Mouse (Mus musculus): ENCODE results near the gene Fam71f2. TPM values are rescaled to one million over a fixed set of nuclear protein-coding genes. Genes with fewer than 3 reads are reported as not detected.

Gene Fam71f2
- polyA plus RNA-seq, 1 experiment: not detected

DNA sequence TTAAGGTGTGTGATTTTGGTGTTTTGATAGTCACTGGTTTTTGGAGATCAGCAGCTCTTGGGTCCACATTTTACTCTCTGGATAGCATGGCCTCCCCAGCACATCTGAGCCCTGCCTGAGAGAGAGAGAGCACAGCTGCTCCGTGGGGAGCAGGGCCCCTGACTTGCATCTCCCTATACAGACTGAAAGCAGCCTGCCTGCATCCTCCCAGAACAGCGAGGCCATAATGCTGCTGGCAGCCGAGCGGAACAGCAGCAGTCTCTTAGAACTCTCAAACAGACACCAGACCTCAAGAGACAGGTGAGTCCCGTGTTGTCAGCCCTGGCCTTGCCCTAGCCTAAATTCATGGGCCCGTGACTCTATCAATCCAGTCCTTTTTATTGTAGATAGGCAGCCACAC, 8.1 kb downstream of the Fam71f2 start:
- no peaks in the 10 kb centered on the region for H3K4me1 ChIP-seq (ENCODE audit: control insufficient read depth, insufficient read depth, low read length)
- H3K27ac ChIP-seq (ENCODE audit: control insufficient read depth, insufficient read depth, low read depth, low read length, poor library complexity): no peak overlapping the region
- no peak overlapping the region for H3K4me3 ChIP-seq (replicated peaks; ENCODE audit: control insufficient read depth, low read depth, low read length)
- 69% methylated on average over 6 of the region's 6 CpGs for WGBS
- TF ChIP-seq CTCF (IDR thresholded peaks at IDR 0.05; ENCODE audit: control insufficient read depth, insufficient read depth, low read length): no peak
- TF ChIP-seq POLR2A (IDR thresholded peaks at IDR 0.05; ENCODE audit: borderline replicate concordance, control insufficient read depth, low read depth, low read length): no peak

DNA sequence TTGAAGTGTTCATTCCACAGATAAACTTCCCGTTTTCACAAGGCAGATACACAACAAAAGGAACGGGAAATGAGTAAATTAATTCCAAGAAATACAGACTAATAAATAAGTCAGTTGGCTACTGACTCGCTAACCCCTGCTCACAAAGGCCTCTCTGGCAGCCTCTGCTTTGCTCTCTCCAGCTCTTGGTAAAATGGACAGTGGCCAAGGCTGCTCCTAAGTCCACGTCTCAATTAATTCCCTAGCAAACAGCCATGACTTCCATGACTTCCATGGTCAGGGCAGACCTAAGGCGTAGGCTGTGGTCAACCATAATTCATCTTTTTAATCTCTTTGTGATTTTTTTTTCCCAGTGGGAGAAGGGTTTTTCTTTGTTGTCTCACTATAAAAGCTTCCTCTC, 8.6 kb downstream of the Fam71f2 start:
- Histone ChIP-seq H3K4me3 (replicated peaks; ENCODE audit: control insufficient read depth, low read depth, low read length) (no peak overlapping the region), H3K4me1 (ENCODE audit: control insufficient read depth, insufficient read depth, low read length) (no peaks in the 10 kb centered on the region), H3K27ac (ENCODE audit: control insufficient read depth, insufficient read depth, low read depth, low read length, poor library complexity) (no peak overlapping the region)
- TF ChIP-seq CTCF (IDR thresholded peaks at IDR 0.05; ENCODE audit: control insufficient read depth, insufficient read depth, low read length): no peak
- TF ChIP-seq POLR2A (IDR thresholded peaks at IDR 0.05; ENCODE audit: borderline replicate concordance, control insufficient read depth, low read depth, low read length): no peak
- 65% methylated on average over 5 of the region's 5 CpGs for WGBS

DNA sequence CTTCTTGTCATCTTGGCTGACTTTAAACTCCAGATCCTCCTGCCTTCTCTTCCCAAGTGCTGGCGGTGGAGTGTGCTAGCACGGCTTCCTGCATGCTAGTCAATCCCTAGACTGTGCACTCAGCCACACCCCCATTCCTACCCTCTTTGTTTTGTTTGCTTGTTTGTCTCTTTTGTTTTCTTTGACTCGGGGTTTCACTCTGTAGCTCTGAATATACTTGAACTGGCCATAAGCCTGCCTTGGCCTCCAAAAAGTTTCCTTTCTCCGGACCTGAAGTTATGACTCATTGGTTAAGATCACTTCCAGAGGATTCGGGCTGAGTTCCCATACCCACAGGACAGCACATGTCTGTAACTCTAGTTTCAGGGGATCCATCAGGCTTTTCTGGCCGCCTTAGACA, 9.3 kb downstream of the Fam71f2 start:
- 73% methylated on average over 6 of the region's 6 CpGs for WGBS
- Histone ChIP-seq H3K4me1 (ENCODE audit: control insufficient read depth, insufficient read depth, low read length) (no peaks in the 10 kb centered on the region), H3K4me3 (replicated peaks; ENCODE audit: control insufficient read depth, low read depth, low read length) (no peak overlapping the region), H3K27ac (ENCODE audit: control insufficient read depth, insufficient read depth, low read depth, low read length, poor library complexity) (no peak overlapping the region)
- no peak for TF ChIP-seq CTCF (IDR thresholded peaks at IDR 0.05; ENCODE audit: control insufficient read depth, insufficient read depth, low read length)
- no peak for TF ChIP-seq POLR2A (IDR thresholded peaks at IDR 0.05; ENCODE audit: borderline replicate concordance, control insufficient read depth, low read depth, low read length)

DNA sequence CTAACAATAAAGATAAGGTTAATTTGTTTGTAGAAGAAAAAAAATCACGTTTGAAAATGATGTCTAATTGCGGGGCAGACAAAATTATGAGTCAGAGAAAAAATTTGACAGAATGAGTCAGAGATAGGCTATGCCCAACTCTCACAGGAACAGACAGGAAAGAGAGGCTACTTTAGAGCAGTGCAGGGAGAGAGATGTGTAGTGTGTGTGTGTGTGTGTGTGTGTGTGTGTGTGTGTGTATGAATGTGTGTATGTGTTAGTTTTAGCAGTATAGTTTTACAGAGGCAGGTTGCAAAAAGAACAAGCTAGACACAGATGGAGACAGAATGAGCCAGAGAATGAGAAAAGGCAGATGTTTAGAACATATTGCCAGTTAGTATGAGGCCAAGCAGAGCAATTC, 19.7 kb downstream of the Fam71f2 start:
- 62% methylated on average over 2 of the region's 2 CpGs for WGBS

DNA sequence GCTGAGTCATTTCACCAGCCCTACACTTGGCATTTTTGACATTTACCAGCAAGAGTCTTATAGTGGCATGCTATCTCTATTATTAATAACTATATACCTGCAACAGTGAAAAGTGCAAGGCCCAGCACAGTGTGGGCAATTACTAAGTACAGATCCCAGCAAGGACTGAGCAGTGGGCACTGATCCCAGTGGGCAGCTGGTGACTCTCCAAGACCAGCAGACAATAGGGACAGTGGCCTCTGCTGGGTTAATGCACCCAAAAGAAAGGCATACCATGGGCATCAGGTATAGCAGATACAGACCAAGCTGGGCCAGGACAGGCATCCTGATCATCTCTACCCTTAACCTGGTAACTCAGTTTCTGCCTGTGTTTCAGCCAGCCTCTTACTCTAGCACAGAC, 23.9 kb downstream of the Fam71f2 start:
- H3K4me1 ChIP-seq (ENCODE audit: control insufficient read depth, insufficient read depth, low read length): no peaks in the 10 kb centered on the region
- H3K4me3 ChIP-seq (replicated peaks; ENCODE audit: control insufficient read depth, low read depth, low read length): no peak overlapping the region
- TF ChIP-seq POLR2A (IDR thresholded peaks at IDR 0.05; ENCODE audit: borderline replicate concordance, control insufficient read depth, low read depth, low read length): no peak
- TF ChIP-seq CTCF (IDR thresholded peaks at IDR 0.05; ENCODE audit: control insufficient read depth, insufficient read depth, low read length): no peak
- no peak overlapping the region for H3K27ac ChIP-seq (ENCODE audit: control insufficient read depth, insufficient read depth, low read depth, low read length, poor library complexity)

More for the DNA sequence above, 19.7 kb downstream of the Fam71f2 start:
- H3K4me1 ChIP-seq (ENCODE audit: control insufficient read depth, insufficient read depth, low read length): no peaks in the 10 kb centered on the region
- no peak overlapping the region for H3K27ac ChIP-seq (ENCODE audit: control insufficient read depth, insufficient read depth, low read depth, low read length, poor library complexity)
- TF ChIP-seq CTCF (IDR thresholded peaks at IDR 0.05; ENCODE audit: control insufficient read depth, insufficient read depth, low read length): no peak
- no peak for TF ChIP-seq POLR2A (IDR thresholded peaks at IDR 0.05; ENCODE audit: borderline replicate concordance, control insufficient read depth, low read depth, low read length)
- H3K4me3 ChIP-seq (replicated peaks; ENCODE audit: control insufficient read depth, low read depth, low read length): no peak overlapping the region

DNA sequence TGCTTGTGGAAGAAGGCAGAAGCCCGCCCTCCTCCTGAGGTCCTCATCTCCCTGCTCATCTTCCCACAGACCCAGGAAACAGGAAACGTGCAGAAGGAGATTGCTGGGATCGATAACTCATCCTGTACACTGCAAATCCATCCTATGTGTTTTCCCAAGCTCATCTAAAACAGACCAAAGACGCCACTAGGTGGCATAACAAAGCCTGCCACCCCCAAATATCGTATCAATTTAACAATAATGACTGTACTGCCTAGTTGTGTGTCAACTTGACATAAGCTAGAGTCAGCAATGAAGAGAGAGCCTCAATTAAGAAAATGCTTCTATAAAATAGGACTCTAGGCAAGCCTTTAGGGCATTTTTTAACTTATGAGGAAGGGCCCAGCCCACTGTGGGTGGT, 24.3 kb downstream of the Fam71f2 start:
- H3K27ac ChIP-seq (ENCODE audit: control insufficient read depth, insufficient read depth, low read depth, low read length, poor library complexity): no peak overlapping the region
- H3K4me3 ChIP-seq (replicated peaks; ENCODE audit: control insufficient read depth, low read depth, low read length): no peak overlapping the region
- WGBS: 49% methylated on average over 5 of the region's 5 CpGs
- no peaks in the 10 kb centered on the region for H3K4me1 ChIP-seq (ENCODE audit: control insufficient read depth, insufficient read depth, low read length)
- TF ChIP-seq POLR2A (IDR thresholded peaks at IDR 0.05; ENCODE audit: borderline replicate concordance, control insufficient read depth, low read depth, low read length): no peak
- TF ChIP-seq CTCF (IDR thresholded peaks at IDR 0.05; ENCODE audit: control insufficient read depth, insufficient read depth, low read length): no peak

DNA sequence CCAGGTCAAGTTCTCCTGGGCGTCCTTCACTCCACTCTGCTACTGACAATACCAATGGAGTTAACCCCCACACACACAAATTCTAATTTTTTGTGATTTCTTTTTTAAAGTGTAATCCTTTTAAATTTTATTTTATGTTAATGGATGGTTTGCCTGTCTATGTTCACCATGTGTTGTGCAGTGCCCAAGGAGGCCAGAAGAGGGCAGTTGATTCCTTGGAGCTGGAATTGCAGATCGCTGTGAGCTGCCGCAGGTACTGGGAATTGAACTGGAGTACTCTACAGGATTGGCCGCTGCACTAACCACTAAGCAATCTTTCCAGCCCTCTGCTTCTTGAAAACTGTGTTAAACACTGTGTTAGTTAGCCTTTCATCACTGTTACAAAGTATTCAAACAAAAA, 26.1 kb downstream of the Fam71f2 start:
- 88% methylated on average over 4 of the region's 4 CpGs for WGBS
- Histone ChIP-seq H3K27ac (ENCODE audit: control insufficient read depth, insufficient read depth, low read depth, low read length, poor library complexity) (no peak overlapping the region), H3K4me3 (replicated peaks; ENCODE audit: control insufficient read depth, low read depth, low read length) (no peak overlapping the region), H3K4me1 (ENCODE audit: control insufficient read depth, insufficient read depth, low read length) (no peaks in the 10 kb centered on the region)
- TF ChIP-seq POLR2A (IDR thresholded peaks at IDR 0.05; ENCODE audit: borderline replicate concordance, control insufficient read depth, low read depth, low read length) (no peak), CTCF (IDR thresholded peaks at IDR 0.05; ENCODE audit: control insufficient read depth, insufficient read depth, low read length) (no peak)

DNA sequence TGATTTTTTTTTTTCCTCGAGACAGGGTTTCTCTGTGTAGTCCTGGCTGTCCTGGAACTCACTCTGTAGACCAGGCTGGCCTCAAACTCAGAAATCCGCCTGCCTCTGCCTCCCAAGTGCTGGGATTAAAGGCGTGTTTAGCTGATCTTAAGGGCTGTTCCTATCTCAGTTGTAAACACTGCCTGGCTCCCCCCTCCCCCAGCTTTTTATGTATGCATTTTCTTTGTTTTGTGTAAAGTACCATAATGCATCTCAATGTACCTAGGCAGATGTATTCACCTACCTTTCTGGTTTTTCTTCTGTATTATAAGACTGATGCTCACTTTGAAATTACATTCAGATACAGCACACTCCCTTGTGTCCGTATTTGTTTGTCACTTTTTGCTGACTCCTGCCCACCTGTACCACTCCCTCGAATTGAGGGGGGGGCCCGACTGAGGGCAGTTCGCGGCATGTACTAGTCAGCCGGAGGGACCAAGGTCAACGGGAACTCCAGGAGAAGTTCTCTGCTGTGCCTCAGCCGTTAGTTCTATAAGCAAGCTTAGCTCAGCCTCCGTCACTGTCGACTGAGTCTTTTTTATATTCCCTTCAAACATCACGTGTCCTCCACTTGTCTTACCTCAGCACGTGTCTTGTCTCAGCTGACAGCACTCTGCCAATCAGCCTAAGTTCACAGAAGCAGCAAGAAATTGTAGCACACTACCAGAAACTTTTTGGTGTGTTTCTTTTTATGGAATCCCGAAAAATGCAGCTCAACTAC, 29.6 kb downstream of the Fam71f2 start:
- H3K4me1 ChIP-seq (ENCODE audit: control insufficient read depth, insufficient read depth, low read length): no peaks in the 10 kb centered on the region
- 86% methylated on average over 16 of the region's 16 CpGs for WGBS
- no peak overlapping the region for H3K27ac ChIP-seq (ENCODE audit: control insufficient read depth, insufficient read depth, low read depth, low read length, poor library complexity)
- no peak for TF ChIP-seq CTCF (IDR thresholded peaks at IDR 0.05; ENCODE audit: control insufficient read depth, insufficient read depth, low read length)
- TF ChIP-seq POLR2A (IDR thresholded peaks at IDR 0.05; ENCODE audit: borderline replicate concordance, control insufficient read depth, low read depth, low read length): no peak
- H3K4me3 ChIP-seq (replicated peaks; ENCODE audit: control insufficient read depth, low read depth, low read length): no peak overlapping the region

Measured in bone marrow, adult 2 months (tissue).